Mouse (Mus musculus) embryonic fibroblast, embryonic 13.5 days (primary cell): Measurements from ENCODE around the gene Abhd14a. TPM values are rescaled to one million over a fixed set of nuclear protein-coding genes. Genes with fewer than 3 reads are reported as not detected.

Experiments
- H3K27ac ChIP-seq: 2 replicates; pipeline ENCODE4 v1.5.1; 2012; ENCODE audit warnings: low read length, control low read depth, inconsistent platforms; ENCODE audit not compliant: insufficient read depth
- H3K4me1 ChIP-seq: 2 replicates; pipeline ENCODE4 v1.6.1; 2011; ENCODE audit warnings: low read length; ENCODE audit not compliant: control insufficient read depth, insufficient read depth
- H3K4me3 ChIP-seq: 2 replicates; pipeline ENCODE4 v1.5.1; 2011; ENCODE audit warnings: mild to moderate bottlenecking, control low read depth, low read length; ENCODE audit not compliant: insufficient read depth
- CTCF ChIP-seq: IDR thresholded peaks from 2 replicates; pipeline ENCODE4 v1.5.1; 2011; ENCODE audit warnings: mild to moderate bottlenecking, control low read depth, low read length, moderate library complexity, borderline replicate concordance; ENCODE audit not compliant: insufficient read depth
- POLR2A ChIP-seq: IDR thresholded peaks from 2 replicates; pipeline ENCODE4 v1.6.1; 2011; ENCODE audit warnings: low read depth, mild to moderate bottlenecking, control low read depth, low read length, moderate library complexity
- polyA plus RNA-seq: library from polyadenylated mRNA; stranded (reverse); fragments of >200 nt; gene quantifications from 2 replicates; pipeline ENCODE4 v1.2.4, GENCODE M21; 2011; ENCODE audit warnings: low read depth; ENCODE audit not compliant: missing spikeins, insufficient read length

The Abhd14a gene
- polyA plus RNA-seq, 1 experiment: 29.7 TPM

GRCm38 (mm10) chr9:106453271-106454070, 6.0 kb upstream of the Abhd14a start, which contains the start of gene Pcbp4:
Pcbp4 (plus strand) TSS chr9:106453291.
- H3K4me3 ChIP-seq: peak within 1 kb of the TSS; percentile 80
- H3K4me1 ChIP-seq: peaks cover 18% of the 10 kb centered on the region
- peak within 1 kb of the TSS; percentile 79 for H3K27ac ChIP-seq
- peak; percentile 52 for TF ChIP-seq POLR2A
- TF ChIP-seq CTCF: no peak

GRCm38 (mm10) chr9:106452821-106453220, 5.3 kb upstream of the Abhd14a start:
- Histone ChIP-seq H3K4me3 (peak overlapping the region; percentile 45; the same call in 1 of the 2 replicates), H3K4me1 (peaks cover 23% of the 10 kb centered on the region), H3K27ac (no peak overlapping the region)
- TF ChIP-seq POLR2A: no peak
- no peak for TF ChIP-seq CTCF

GRCm38 (mm10) chr9:106452351-106452750, 4.9 kb upstream of the Abhd14a start:
- no peak overlapping the region for H3K4me3 ChIP-seq

GRCm38 (mm10) chr9:106451899-106452298, 4.4 kb upstream of the Abhd14a start:
- no peak overlapping the region for H3K4me3 ChIP-seq
- no peak for TF ChIP-seq CTCF
- H3K4me1 ChIP-seq: peaks cover 23% of the 10 kb centered on the region
- no peak overlapping the region for H3K27ac ChIP-seq

More at GRCm38 (mm10) chr9:106452351-106452750, 4.9 kb upstream of the Abhd14a start:
- H3K27ac ChIP-seq: no peak overlapping the region
- peaks cover 23% of the 10 kb centered on the region for H3K4me1 ChIP-seq
- TF ChIP-seq POLR2A (no peak), CTCF (no peak)

- TF ChIP-seq POLR2A: no peak
- TF ChIP-seq CTCF: no peak
- no peak overlapping the region for H3K27ac ChIP-seq
- H3K4me3 ChIP-seq: no peak overlapping the region
- H3K4me1 ChIP-seq: peaks cover 23% of the 10 kb centered on the region
These were observed 3.8 kb upstream of the Abhd14a start for GRCm38 (mm10) chr9:106451298-106451697.

GRCm38 (mm10) chr9:106450661-106451060, 3.2 kb upstream of the Abhd14a start:
- Histone ChIP-seq H3K4me1 (peaks cover 23% of the 10 kb centered on the region), H3K27ac (no peak overlapping the region), H3K4me3 (no peak overlapping the region)
- TF ChIP-seq CTCF: no peak
- no peak for TF ChIP-seq POLR2A

GRCm38 (mm10) chr9:106449947-106450346, 2.5 kb upstream of the Abhd14a start:
- no peak overlapping the region for H3K4me3 ChIP-seq
- H3K27ac ChIP-seq: no peak overlapping the region
- TF ChIP-seq POLR2A (no peak), CTCF (no peak)
- peaks cover 23% of the 10 kb centered on the region for H3K4me1 ChIP-seq

GRCm38 (mm10) chr9:106448498-106449031, 1.1 kb upstream of the Abhd14a start:
- peak overlapping the region; percentile 77 for H3K4me3 ChIP-seq
- TF ChIP-seq CTCF (peak; percentile 76; the same call in 1 of the 2 replicates), POLR2A (peak; percentile 85)
- H3K27ac ChIP-seq: peak overlapping the region; percentile 54
- peaks cover 23% of the 10 kb centered on the region for H3K4me1 ChIP-seq

GRCm38 (mm10) chr9:106447951-106448350, 473 bp upstream of the Abhd14a start:
- Histone ChIP-seq H3K27ac (peak overlapping the region; percentile 66), H3K4me1 (peaks cover 23% of the 10 kb centered on the region), H3K4me3 (peak overlapping the region; percentile 16)
- TF ChIP-seq POLR2A (no peak), CTCF (no peak)

- Histone ChIP-seq H3K27ac (no peak overlapping the region), H3K4me1 (peaks cover 5% of the 10 kb centered on the region; the same call in 1 of the 2 replicates), H3K4me3 (no peak overlapping the region)
- TF ChIP-seq CTCF (no peak), POLR2A (no peak)
These were observed 2.6 kb downstream of the Abhd14a start for GRCm38 (mm10) chr9:106444836-106445235.
